Mouse (Mus musculus): ENCODE data around the gene Spock1. TPM values are rescaled to one million over a fixed set of nuclear protein-coding genes. Genes with fewer than 3 reads are reported as not detected.
A peak's percentile ranks its signal among the peaks of the same experiment; 100 is the strongest.

Spock1 gene
- polyA plus RNA-seq, 1 experiment from 2014 or later: 2.1 TPM

DNA sequence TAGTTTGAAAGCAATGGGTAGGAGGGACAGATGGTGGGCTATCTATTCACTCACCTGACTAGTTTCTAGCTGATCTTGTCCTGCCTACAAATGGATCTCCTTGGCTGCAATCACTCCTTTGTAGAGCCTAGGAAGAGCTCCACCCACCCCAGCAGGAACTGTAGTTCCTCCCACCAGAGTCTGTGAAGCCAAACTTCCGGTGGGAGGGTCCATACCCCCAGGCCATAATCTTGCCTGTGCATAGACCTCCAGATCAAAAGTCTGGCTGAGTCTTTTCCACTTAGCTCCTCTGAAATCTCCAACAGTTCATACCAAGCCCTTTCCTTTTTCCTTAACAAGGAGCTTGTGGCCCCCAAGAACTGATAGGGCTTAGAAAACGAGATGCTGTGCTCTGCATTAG lies 78.0 kb downstream of the Spock1 start:
- 42% methylated on average over 2 of the region's 2 CpGs for WGBS
- Histone ChIP-seq H3K4me3 (no peak overlapping the region), H3K9me3 (0 out of 2 replicates have a peak, but pooled peaks cover 3% of the 10 kb centered on the region), H3K4me1 (peaks cover 9% of the 10 kb centered on the region; the same call in 1 of the 2 replicates), H3K27ac (no peak overlapping the region), H3K36me3 (no peaks in the 10 kb centered on the region), H3K27me3 (ENCODE audit: insufficient read depth, poor library complexity, severe bottlenecking) (no peaks in the 10 kb centered on the region)
- DNase-seq (ENCODE audit: low spot score): no peak

DNA sequence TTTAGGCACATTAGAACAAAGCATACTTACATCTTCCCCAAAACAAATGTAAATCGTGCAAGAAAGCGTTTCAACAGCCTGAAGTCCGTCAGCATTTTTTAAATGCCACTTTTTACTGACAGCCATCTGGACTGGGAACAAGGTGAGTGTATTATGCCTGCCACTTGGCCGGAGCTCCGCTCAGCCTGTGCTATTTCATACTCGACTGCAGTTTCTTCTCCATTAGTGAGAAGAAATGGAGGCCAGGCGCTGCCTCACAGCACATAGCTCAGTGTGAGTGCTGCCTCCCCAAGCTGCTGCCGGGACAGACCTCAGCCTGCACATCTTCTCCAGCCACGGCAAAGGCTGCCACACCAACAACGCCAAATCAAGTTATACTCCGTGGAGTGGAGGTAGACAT lies 91.9 kb downstream of the Spock1 start:
- Histone ChIP-seq H3K27ac (no peak overlapping the region), H3K36me3 (no peaks in the 10 kb centered on the region), H3K27me3 (ENCODE audit: insufficient read depth, poor library complexity, severe bottlenecking) (no peaks in the 10 kb centered on the region), H3K9me3 (0 out of 2 replicates have a peak, but pooled peaks cover 9% of the 10 kb centered on the region), H3K4me3 (no peak overlapping the region), H3K4me1 (no peaks in the 10 kb centered on the region)
- 84% methylated on average over 11 of the region's 11 CpGs for WGBS
- no peak for DNase-seq (ENCODE audit: low spot score)

DNA sequence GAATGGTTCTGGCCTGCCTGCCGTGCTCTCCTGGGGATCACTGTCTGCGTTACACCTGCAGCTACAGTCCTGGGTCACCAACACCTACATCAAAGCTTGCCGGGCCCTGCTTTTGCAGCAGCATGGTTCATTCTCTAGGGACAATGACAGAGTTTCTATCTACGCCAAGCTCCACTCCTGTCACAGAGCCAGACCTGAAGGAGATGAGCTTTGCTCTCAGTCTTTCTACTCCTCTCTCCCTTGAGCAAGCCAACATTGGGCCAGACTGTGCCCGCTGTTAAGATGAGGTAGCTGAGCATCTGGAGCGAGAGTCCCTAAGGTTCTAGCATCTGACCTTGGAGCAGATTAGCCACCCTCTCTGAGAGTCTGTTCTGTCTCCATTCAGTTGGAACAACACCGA lies 95.5 kb downstream of the Spock1 start:
- WGBS: 90% methylated on average over 7 of the region's 7 CpGs
- Histone ChIP-seq H3K27me3 (ENCODE audit: insufficient read depth, poor library complexity, severe bottlenecking) (no peaks in the 10 kb centered on the region), H3K36me3 (no peaks in the 10 kb centered on the region), H3K27ac (no peak overlapping the region), H3K9me3 (0 out of 2 replicates have a peak, but pooled peaks cover 6% of the 10 kb centered on the region), H3K4me3 (no peak overlapping the region), H3K4me1 (no peaks in the 10 kb centered on the region)
- no peak for DNase-seq (ENCODE audit: low spot score)

DNA sequence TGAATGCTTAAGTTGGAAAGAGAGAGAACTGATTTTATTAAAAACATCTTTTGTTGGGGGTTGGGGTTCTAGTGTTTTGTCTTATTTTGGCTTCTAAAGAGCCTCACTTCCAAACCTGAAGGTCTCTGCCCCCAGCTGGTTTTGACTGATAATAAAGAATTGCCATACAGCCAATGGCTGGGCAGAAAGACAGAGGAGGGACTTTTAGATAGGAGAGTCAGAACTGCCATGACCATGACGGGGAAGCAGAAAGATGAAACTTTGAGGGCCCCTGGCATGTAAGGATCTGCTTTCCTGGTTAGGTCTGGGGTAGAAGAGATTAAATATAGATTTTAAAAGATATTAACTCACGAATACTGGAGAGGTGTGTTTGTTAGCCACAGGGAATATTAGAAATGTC lies 96.9 kb downstream of the Spock1 start:
- no peak for DNase-seq (ENCODE audit: low spot score)
- WGBS: 66% methylated on average over 2 of the region's 2 CpGs
- Histone ChIP-seq H3K4me1 (no peaks in the 10 kb centered on the region), H3K36me3 (no peaks in the 10 kb centered on the region), H3K4me3 (no peak overlapping the region), H3K27ac (0 out of 2 replicates have a peak overlapping the region, but pooled peaks have one; percentile 16), H3K9me3 (no peaks in the 10 kb centered on the region), H3K27me3 (ENCODE audit: insufficient read depth, poor library complexity, severe bottlenecking) (0 out of 2 replicates have a peak, but pooled peaks cover 6% of the 10 kb centered on the region)

DNA sequence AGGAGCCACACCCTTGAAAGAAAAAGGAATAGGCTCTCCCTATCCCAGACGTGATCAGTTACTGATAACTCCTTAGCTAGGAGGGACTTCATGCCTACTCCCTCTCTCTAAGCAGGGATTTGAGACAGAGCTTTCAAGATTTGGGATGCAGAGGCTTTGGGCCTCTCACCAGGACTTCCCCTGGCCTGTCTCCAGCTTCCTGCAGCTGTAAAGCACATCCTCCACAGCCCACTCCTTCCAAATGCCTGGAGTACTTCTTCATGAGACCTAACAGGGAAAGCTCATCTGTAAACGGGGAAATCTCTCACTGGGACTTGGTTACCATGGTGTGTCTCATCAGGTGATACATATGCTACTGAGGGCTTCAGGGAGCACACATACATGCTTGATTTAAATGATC lies 97.3 kb downstream of the Spock1 start:
- 0 out of 2 replicates have a peak, but pooled peaks cover 6% of the 10 kb centered on the region for H3K27me3 ChIP-seq (ENCODE audit: insufficient read depth, poor library complexity, severe bottlenecking)
- 41% methylated on average over 2 of the region's 2 CpGs for WGBS
- DNase-seq (ENCODE audit: low spot score): no peak
- H3K9me3 ChIP-seq: no peaks in the 10 kb centered on the region
- no peak overlapping the region for H3K27ac ChIP-seq
- no peak overlapping the region for H3K4me3 ChIP-seq
- no peaks in the 10 kb centered on the region for H3K36me3 ChIP-seq
- H3K4me1 ChIP-seq: no peaks in the 10 kb centered on the region

DNA sequence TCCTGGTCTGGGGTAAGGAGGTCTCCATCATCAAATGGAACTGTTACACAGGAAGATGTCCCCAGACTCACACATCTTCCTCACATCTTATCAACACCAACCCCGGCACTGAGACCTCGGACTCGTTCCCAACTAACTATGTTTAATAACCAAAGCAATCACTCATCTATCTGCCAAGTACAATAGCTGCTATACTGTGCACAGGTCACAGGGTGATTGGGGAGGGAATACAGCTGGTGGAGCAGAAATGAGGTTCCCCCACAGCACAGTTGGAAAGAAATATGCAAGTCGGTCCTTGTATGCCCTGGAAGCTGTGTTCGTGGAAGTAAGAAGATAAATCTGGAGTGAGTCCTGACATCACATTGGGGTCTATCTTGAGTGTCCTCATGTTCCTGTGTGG lies 98.0 kb downstream of the Spock1 start:
- DNase-seq (ENCODE audit: low spot score): no peak
- no peaks in the 10 kb centered on the region for H3K4me1 ChIP-seq
- H3K27ac ChIP-seq: no peak overlapping the region
- H3K36me3 ChIP-seq: no peaks in the 10 kb centered on the region
- 75% methylated on average over 5 of the region's 5 CpGs for WGBS
- H3K27me3 ChIP-seq (ENCODE audit: insufficient read depth, poor library complexity, severe bottlenecking): 0 out of 2 replicates have a peak, but pooled peaks cover 6% of the 10 kb centered on the region
- H3K9me3 ChIP-seq: no peaks in the 10 kb centered on the region
- no peak overlapping the region for H3K4me3 ChIP-seq

DNA sequence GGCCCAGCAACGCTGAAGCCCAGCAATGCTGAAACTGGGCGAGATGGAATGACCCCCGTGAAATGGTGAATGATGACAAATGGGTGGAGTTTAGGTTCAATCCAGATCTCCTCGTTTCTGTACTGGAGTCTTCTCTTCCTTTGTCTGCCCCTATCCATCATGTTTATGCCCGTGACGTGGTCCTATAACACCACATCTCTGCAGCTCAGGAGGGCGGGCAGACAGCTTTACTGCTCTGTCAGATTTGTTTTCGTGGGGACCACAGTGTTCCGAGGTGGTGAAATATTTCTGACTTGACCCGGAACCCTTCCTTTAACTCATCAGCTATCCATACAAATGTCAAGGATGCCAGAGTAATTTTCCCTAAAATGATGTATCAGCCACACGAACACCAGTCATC lies 98.5 kb downstream of the Spock1 start:
- DNase-seq (ENCODE audit: low spot score): no peak
- H3K4me1 ChIP-seq: no peaks in the 10 kb centered on the region
- 84% methylated on average over 11 of the region's 11 CpGs for WGBS
- 0 out of 2 replicates have a peak, but pooled peaks cover 6% of the 10 kb centered on the region for H3K27me3 ChIP-seq (ENCODE audit: insufficient read depth, poor library complexity, severe bottlenecking)
- no peaks in the 10 kb centered on the region for H3K36me3 ChIP-seq
- no peak overlapping the region for H3K4me3 ChIP-seq
- no peaks in the 10 kb centered on the region for H3K9me3 ChIP-seq
- H3K27ac ChIP-seq: no peak overlapping the region

DNA sequence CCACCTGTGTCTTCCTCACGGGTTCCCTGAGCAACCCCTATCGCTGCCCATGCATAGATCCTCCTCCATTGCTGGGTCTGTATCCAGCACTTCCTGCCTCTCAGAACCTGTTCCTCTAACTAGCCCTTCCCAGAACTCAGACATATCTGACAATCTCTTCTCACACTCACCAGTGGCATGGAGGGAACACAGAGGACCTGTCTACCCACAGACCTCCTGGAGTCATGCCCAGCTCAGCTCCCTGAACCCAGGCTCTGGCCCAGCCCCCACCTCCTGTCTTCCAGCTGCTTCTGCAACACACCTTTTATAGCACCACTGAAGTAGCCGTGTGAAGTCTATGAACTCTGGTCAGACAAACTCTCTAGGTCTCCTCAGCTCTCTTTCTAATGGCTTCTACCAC lies 101.3 kb downstream of the Spock1 start:
- no peaks in the 10 kb centered on the region for H3K9me3 ChIP-seq
- H3K27ac ChIP-seq: no peak overlapping the region
- no peaks in the 10 kb centered on the region for H3K36me3 ChIP-seq
- H3K4me3 ChIP-seq: no peak overlapping the region
- 0 out of 2 replicates have a peak, but pooled peaks cover 6% of the 10 kb centered on the region for H3K27me3 ChIP-seq (ENCODE audit: insufficient read depth, poor library complexity, severe bottlenecking)
- no peak for DNase-seq (ENCODE audit: low spot score)
- WGBS: 60% methylated on average over 3 of the region's 3 CpGs
- H3K4me1 ChIP-seq: no peaks in the 10 kb centered on the region

DNA sequence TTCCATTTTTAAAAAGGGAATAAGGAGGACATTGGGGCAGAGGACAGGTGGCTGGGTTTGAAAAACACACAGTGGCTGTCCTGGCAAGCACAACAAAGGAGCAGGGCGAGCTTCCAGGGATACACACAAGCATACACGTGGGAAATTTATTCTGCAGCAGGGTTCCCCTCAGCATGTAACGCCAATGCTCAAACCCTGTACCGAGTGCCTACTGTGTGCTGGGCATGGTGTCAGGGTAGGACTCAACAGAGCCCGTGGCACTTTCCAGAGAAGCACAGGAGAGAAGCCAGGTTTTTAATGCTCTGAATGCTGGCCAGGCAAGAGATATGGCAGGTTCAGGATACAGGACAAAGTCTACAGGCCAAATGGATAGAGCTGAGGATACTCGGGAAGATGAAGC lies 101.8 kb downstream of the Spock1 start:
- no peaks in the 10 kb centered on the region for H3K4me1 ChIP-seq
- H3K4me3 ChIP-seq: no peak overlapping the region
- DNase-seq (ENCODE audit: low spot score): no peak
- H3K27me3 ChIP-seq (ENCODE audit: insufficient read depth, poor library complexity, severe bottlenecking): 0 out of 2 replicates have a peak, but pooled peaks cover 6% of the 10 kb centered on the region
- no peak overlapping the region for H3K27ac ChIP-seq
- H3K36me3 ChIP-seq: no peaks in the 10 kb centered on the region
- no peaks in the 10 kb centered on the region for H3K9me3 ChIP-seq
- WGBS: 84% methylated on average over 6 of the region's 6 CpGs

DNA sequence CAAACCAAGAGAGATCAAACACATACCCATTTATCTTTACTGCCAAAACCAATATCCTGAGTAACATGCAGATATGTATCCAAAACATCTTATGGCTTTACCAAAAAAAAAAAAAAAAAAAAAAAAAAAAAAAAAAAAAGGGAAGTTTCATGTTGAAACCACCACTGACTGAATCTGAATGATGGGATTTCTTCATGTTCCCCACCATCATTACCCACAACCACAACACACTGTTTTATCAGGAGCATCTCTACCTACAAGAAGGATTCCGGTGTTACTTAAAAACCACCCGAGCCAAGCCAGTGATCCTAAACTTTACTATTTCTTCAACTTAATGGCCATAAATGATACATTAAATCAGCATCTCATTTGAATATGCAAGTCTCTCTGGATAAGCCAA lies 109.5 kb downstream of the Spock1 start:
- Histone ChIP-seq H3K4me1 (0 out of 2 replicates have a peak, but pooled peaks cover 3% of the 10 kb centered on the region), H3K4me3 (no peak overlapping the region), H3K27ac (no peak overlapping the region), H3K27me3 (ENCODE audit: insufficient read depth, poor library complexity, severe bottlenecking) (peaks cover 9% of the 10 kb centered on the region; the same call in 1 of the 2 replicates), H3K9me3 (no peaks in the 10 kb centered on the region), H3K36me3 (no peaks in the 10 kb centered on the region)
- no peak for DNase-seq (ENCODE audit: low spot score)
- 94% methylated on average over 2 of the region's 2 CpGs for WGBS

DNA sequence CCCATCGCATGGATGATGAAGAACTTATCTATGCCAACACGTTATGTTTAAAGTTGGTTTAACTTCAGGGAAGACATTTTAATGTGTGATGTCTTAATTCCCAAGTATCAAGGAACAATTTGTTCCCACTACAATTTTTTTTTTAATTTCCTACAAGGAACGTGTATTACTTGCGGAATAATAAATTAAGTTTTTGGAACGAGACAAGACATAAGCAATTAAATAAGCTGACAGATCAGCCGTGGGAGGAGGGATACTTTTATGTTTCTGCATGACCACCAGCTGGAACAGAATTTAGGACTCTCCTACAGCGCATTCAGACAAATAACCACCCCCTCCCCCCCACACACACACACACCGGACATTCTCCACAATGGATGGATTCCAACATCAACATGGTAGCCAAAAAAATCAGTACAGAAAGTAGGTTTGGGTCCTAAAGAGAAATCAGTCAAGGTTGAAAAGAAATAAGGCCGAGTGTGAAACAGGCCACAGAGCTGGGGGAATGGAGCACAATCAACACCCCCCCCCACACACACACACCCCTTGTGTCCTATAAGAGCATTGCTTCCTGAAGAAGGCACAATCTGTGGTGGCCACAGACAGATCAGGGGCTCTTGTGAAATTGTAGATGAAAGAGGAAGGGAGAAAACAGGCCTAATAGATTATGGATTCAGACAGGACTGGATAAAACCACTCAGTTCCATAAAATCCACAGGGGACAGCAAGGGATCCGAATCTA lies 111.0 kb downstream of the Spock1 start:
- no peaks in the 10 kb centered on the region for H3K36me3 ChIP-seq
- 82% methylated on average over 10 of the region's 10 CpGs for WGBS
- H3K9me3 ChIP-seq: no peaks in the 10 kb centered on the region
- DNase-seq (ENCODE audit: low spot score): no peak
- H3K27ac ChIP-seq: no peak overlapping the region
- H3K27me3 ChIP-seq (ENCODE audit: insufficient read depth, poor library complexity, severe bottlenecking): peaks cover 17% of the 10 kb centered on the region; the same call in 1 of the 2 replicates
- 0 out of 2 replicates have a peak, but pooled peaks cover 3% of the 10 kb centered on the region for H3K4me1 ChIP-seq
- H3K4me3 ChIP-seq: no peak overlapping the region

DNA sequence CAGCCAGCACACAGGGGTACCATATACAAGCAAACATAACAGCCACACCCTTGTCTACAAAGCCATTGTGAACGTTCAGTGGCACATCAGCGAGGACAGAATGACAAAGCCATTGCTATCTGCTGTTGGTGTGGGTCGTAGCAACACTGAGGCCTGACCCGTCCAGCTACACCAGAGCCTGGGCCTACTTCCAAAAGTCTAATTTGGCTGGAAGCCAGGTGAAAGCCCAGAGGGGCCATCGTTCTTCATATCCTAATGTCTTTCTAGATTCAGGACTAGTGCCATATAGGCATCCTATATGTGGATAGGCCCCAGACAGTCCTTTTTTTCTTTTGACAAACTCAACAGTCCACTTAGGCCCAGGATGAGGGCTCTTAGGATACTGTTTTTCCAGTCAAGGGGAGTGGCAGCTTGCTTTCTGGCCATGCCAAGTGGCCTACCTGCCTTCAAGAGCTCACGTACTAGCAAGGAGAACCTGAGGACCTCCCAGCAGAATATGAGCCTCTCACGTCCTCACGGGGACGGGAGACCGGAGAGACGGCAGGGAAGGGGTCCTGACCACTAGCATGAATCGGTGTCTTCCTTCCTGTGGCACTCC lies 114.4 kb downstream of the Spock1 start:
- Histone ChIP-seq H3K4me3 (no peak overlapping the region), H3K27me3 (ENCODE audit: insufficient read depth, poor library complexity, severe bottlenecking) (peaks cover 12% of the 10 kb centered on the region; the same call in 1 of the 2 replicates), H3K36me3 (no peaks in the 10 kb centered on the region), H3K27ac (no peak overlapping the region), H3K9me3 (no peaks in the 10 kb centered on the region), H3K4me1 (no peaks in the 10 kb centered on the region)
- no peak for DNase-seq (ENCODE audit: low spot score)
- WGBS: 81% methylated on average over 12 of the region's 12 CpGs

DNA sequence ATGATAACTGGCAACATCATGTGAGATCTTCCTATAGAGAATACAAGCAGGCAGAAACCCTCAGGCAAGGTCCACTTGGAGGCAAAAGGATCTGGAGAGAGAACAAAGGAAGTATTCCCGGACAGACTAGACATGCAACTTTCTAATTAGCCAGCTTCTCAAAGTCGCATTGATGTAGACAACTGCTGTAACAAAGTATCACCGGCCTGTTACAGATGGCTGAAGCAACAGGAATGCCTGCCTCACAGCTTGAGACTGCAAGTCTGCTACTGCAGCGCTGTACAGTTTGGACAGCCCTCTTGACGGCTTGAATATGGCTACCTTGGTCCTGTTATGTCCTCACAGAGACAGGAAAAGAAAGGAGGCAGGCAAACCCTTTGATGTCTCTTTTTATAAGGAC lies 118.3 kb downstream of the Spock1 start:
- H3K36me3 ChIP-seq: no peaks in the 10 kb centered on the region
- DNase-seq (ENCODE audit: low spot score): no peak
- 76% methylated on average over 5 of the region's 5 CpGs for WGBS
- H3K27me3 ChIP-seq (ENCODE audit: insufficient read depth, poor library complexity, severe bottlenecking): peaks cover 8% of the 10 kb centered on the region; the same call in 1 of the 2 replicates
- no peaks in the 10 kb centered on the region for H3K4me1 ChIP-seq
- no peak overlapping the region for H3K27ac ChIP-seq
- no peak overlapping the region for H3K4me3 ChIP-seq
- peaks cover 3% of the 10 kb centered on the region; the same call in 1 of the 2 replicates for H3K9me3 ChIP-seq

Data from heart, embryonic 10.5 days (tissue).